Mouse (Mus musculus): Measurements from ENCODE around the gene Pigq.

DNA sequence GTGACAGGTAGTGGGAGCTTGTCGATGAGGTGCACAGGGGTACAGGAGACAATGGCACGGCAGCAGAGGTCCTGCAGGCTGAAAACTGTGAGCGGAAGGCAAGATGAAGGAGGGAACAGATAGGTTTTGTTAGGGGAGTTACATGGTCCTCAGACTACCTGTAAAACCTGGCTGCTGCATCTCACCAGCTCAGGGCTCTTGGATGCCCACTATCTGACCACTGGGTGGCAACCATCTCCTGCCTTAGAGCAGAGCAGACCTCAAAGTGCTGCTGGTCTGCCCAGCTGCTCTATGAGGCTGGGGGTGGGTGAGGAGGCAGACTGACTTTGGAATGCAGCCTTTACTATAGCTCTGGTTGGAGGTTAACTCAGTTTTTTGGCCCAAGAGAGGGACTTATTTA is 60.9 kb downstream of the Pigq start:
- TF ChIP-seq CTCF (IDR thresholded peaks at IDR 0.05; ENCODE audit: borderline replicate concordance, insufficient read depth, low read depth, low read length) (peak; percentile 26; the same call in 1 of the 2 replicates), POLR2A (IDR thresholded peaks at IDR 0.05; ENCODE audit: borderline replicate concordance, insufficient read depth, low read length) (no peak)
